ENCODE assay signal across 19 mouse cellular contexts in genomic region chr2:121596621-121597020, GRCm38 (mm10).
DNase-seq lines count a peak whose midpoint lies in the region; ATAC-seq and TF ChIP-seq lines count a peak whose summit lies in the region.
"Had no signal": no experiment of that assay in that cellular context is flagged by ENCODE, and none has a peak within 500 bp of the region (broad histone marks: within the 10 kb centered on the region; RNA-seq: fewer than 3 reads in every experiment).

No protein-coding gene starts in this region.

- TF ChIP-seq CTCF in heart, postnatal 0 days (IDR thresholded peaks at IDR 0.05; ENCODE audit: low read depth) = peak; percentile 32
- peak; percentile 8; the same call in 1 of the 2 replicates for TF ChIP-seq CTCF in lung, embryonic 14.5 days (IDR thresholded peaks at IDR 0.05; ENCODE audit: low read depth)

- H3K27me3 ChIP-seq in heart, postnatal 0 days (ENCODE audit: control insufficient read depth, insufficient read depth, low read length) = no peaks in the 10 kb centered on the region
- no peaks in the 10 kb centered on the region for H3K27me3 ChIP-seq in lung, embryonic 14.5 days (ENCODE audit: insufficient read depth, low read length)
- H3K27me3 ChIP-seq: heart, embryonic 13.5 days; intestine, embryonic 15.5 days; limb, embryonic 13.5 days; midbrain, embryonic 15.5 days had no signal

- H3K4me3 ChIP-seq in heart, postnatal 0 days (ENCODE audit: low read depth, low read length) = no peak overlapping the region
- H3K4me3 ChIP-seq in lung, embryonic 14.5 days (ENCODE audit: low read depth, low read length) = no peak overlapping the region
- H3K4me3 ChIP-seq: heart, embryonic 13.5 days; intestine, embryonic 15.5 days; limb, embryonic 13.5 days; midbrain, embryonic 15.5 days had no signal

- no peaks in the 10 kb centered on the region for H3K9me3 ChIP-seq in heart, postnatal 0 days (replicated peaks; ENCODE audit: control insufficient read depth, low read length)
- H3K9me3 ChIP-seq in lung, embryonic 14.5 days (ENCODE audit: low read depth, low read length) = no peaks in the 10 kb centered on the region
- H3K9me3 ChIP-seq: heart, embryonic 13.5 days; intestine, embryonic 15.5 days; limb, embryonic 13.5 days; midbrain, embryonic 15.5 days had no signal

- H3K9ac ChIP-seq in heart, postnatal 0 days (replicated peaks; ENCODE audit: low read depth, low read length) = no peak overlapping the region
- H3K9ac ChIP-seq in lung, embryonic 14.5 days = no peak overlapping the region
- H3K9ac ChIP-seq: heart, embryonic 13.5 days; intestine, embryonic 15.5 days; limb, embryonic 13.5 days; midbrain, embryonic 15.5 days had no signal

- intact Hi-C loops in heart, postnatal 14 days (cut with DNase I) = loop anchor here (2.0 kb wide), 1 partner anchor 24 kb away; no protein-coding TSS in a partner anchor

- peaks cover 17% of the 10 kb centered on the region for H3K4me1 ChIP-seq in heart, postnatal 0 days (ENCODE audit: control insufficient read depth, insufficient read depth)
- peaks cover 16% of the 10 kb centered on the region for H3K4me1 ChIP-seq in lung, embryonic 14.5 days (ENCODE audit: insufficient read depth)
- H3K4me1 ChIP-seq: midbrain, embryonic 15.5 days had no signal

- H3K27ac ChIP-seq in heart, postnatal 0 days (ENCODE audit: low read depth) = no peak overlapping the region
- no peak overlapping the region for H3K27ac ChIP-seq in lung, embryonic 14.5 days (ENCODE audit: low read depth)
- H3K27ac ChIP-seq: heart, embryonic 13.5 days; intestine, embryonic 15.5 days; limb, embryonic 13.5 days; midbrain, embryonic 15.5 days had no signal

- DNase-seq in heart, postnatal 0 days (ENCODE audit: low spot score) = no peak
- no peak for DNase-seq in heart, postnatal 14 days
- DNase-seq in lung, embryonic 14.5 days = no peak
- no peak for DNase-seq in lung, postnatal 4 days
- peak; percentile 75 for DNase-seq in cerebellum, adult 9-10 months
- DNase-seq in c-Kit-positive CD71-positive TER-119-positive erythroid progenitor cells, embryonic 14.5 days (ENCODE audit: low spot score) = no peak
- no peak for DNase-seq in retina, postnatal 1 day
- DNase-seq: adrenal gland, adult 2 months; gastrocnemius, postnatal 36 days; kidney, postnatal 14 days; lung, postnatal 36 days; right cerebral cortex, postnatal 25 days; thymus, adult 2 months had no signal

- no peaks in the 10 kb centered on the region for H3K36me3 ChIP-seq in heart, postnatal 0 days (replicated peaks; ENCODE audit: control insufficient read depth, insufficient read depth, low read length)
- H3K36me3 ChIP-seq in lung, embryonic 14.5 days (ENCODE audit: insufficient read depth) = no peaks in the 10 kb centered on the region
- H3K36me3 ChIP-seq: heart, embryonic 13.5 days; intestine, embryonic 15.5 days; limb, embryonic 13.5 days; midbrain, embryonic 15.5 days had no signal

- H3K4me2 ChIP-seq in heart, postnatal 0 days (ENCODE audit: low read depth, low read length) = no peak overlapping the region
- H3K4me2 ChIP-seq in lung, embryonic 14.5 days = no peak overlapping the region
- H3K4me2 ChIP-seq: heart, embryonic 13.5 days; intestine, embryonic 15.5 days; limb, embryonic 13.5 days; midbrain, embryonic 15.5 days had no signal

- WGBS in heart, postnatal 0 days = 74% methylated on average over 2 of the region's 2 CpGs
- 67% methylated on average over 2 of the region's 2 CpGs for WGBS in lung, embryonic 14.5 days

- ATAC-seq in heart, postnatal 0 days (ENCODE audit: insufficient read depth, low read depth) = no peak
- no peak for ATAC-seq in lung, embryonic 14.5 days (ENCODE audit: insufficient read depth)
- ATAC-seq in megakaryocyte progenitor cell, adult 5-6 weeks (replicated peaks; ENCODE audit: poor library complexity) = 0 out of 2 replicates have a peak, but pooled peaks have one; percentile 35
- ATAC-seq: forebrain, embryonic 16.5 days; intestine, embryonic 15.5 days; midbrain, embryonic 15.5 days had no signal

- no peak for TF ChIP-seq EP300 in heart, postnatal 0 days (IDR thresholded peaks at IDR 0.05; ENCODE audit: low read depth)
